Mouse (Mus musculus) heart, adult 2 months (tissue): Measurements from ENCODE around the gene Rora. TPM values are rescaled to one million over a fixed set of nuclear protein-coding genes. Genes with fewer than 3 reads are reported as not detected.

Experiments used
- DNase-seq, 2 experiments: peaks; one replicate each; pipeline ENCODE4 v3.0.0; 2021
- H3K27ac ChIP-seq: fragments of 200-600 bp; 2 replicates; pipeline ENCODE4 v1.8.1; 2022
- H3K27me3 ChIP-seq: fragments of 200-500 bp; 2 replicates; pipeline ENCODE4 v1.6.1; 2012; ENCODE audit warnings: mild to moderate bottlenecking, low read length, inconsistent platforms, mixed read lengths; ENCODE audit not compliant: control insufficient read depth, insufficient read depth
- H3K36me3 ChIP-seq: fragments of 200-500 bp; 2 replicates; pipeline ENCODE4 v1.6.1; 2012; ENCODE audit warnings: low read length, inconsistent platforms; ENCODE audit not compliant: control insufficient read depth, insufficient read depth
- H3K4me1 ChIP-seq: fragments of 200-500 bp; 2 replicates; pipeline ENCODE4 v1.6.1; 2011; ENCODE audit warnings: low read length; ENCODE audit not compliant: control insufficient read depth, insufficient read depth
- H3K4me3 ChIP-seq: fragments of 200-600 bp; 2 replicates; pipeline ENCODE4 v1.8.1; 2022
- H3K79me2 ChIP-seq: fragments of 200-500 bp; replicated peaks from 2 replicates; pipeline ENCODE4 v1.6.1; 2012; ENCODE audit warnings: mild to moderate bottlenecking, inconsistent platforms, low read length, moderate library complexity, mixed read lengths; ENCODE audit not compliant: control insufficient read depth, insufficient read depth
- H3K9ac ChIP-seq: fragments of 200-500 bp; 2 replicates; pipeline ENCODE4 v1.6.1; 2012; ENCODE audit warnings: low read depth, mild to moderate bottlenecking, control low read depth, inconsistent platforms, low read length, mixed read lengths
- CTCF ChIP-seq: fragments of 200-600 bp; IDR thresholded peaks from 2 replicates; pipeline ENCODE4 v1.8.1; 2022; ENCODE audit warnings: antibody characterized with exemption, mild to moderate bottlenecking, moderate library complexity
- EP300 ChIP-seq: fragments of 200-500 bp; IDR thresholded peaks from 2 replicates; pipeline ENCODE4 v1.6.1; 2011; ENCODE audit warnings: low read depth, low read length, control low read depth; ENCODE audit not compliant: insufficient read depth
- POLR2A ChIP-seq: fragments of 200-500 bp; IDR thresholded peaks from 2 replicates; pipeline ENCODE4 v1.6.1; 2011; ENCODE audit warnings: mild to moderate bottlenecking, low read depth, low read length, control low read depth; ENCODE audit not compliant: insufficient read depth
- WGBS: fragments of 180-500 bp; shearing (Covaris S2); methylation state at CpG from one replicate; pipeline ENCODE4 v1.1.7; 2018; 5-methylcytosine and 5-hydroxymethylcytosine counted together
- intact Hi-C: fragments of 180-260 bp; cut with DNase I; formaldehyde crosslinking; loops from one replicate; pipeline ENCODE4 v1.15.1; 2025
- polyA plus RNA-seq: library from polyadenylated mRNA; depleted of rRNA; stranded (reverse); fragments of >200 nt; gene quantifications from 2 replicates; pipeline ENCODE4 v1.2.3, GENCODE M21; 2012
- total RNA-seq, 2 experiments: library from RNA; stranded (reverse); gene quantifications; 2 replicates each; pipeline ENCODE4 v1.2.3; 2021

The Rora gene
- total and polyA plus RNA-seq, 3 experiments, result 6.7 to 28.9 (median 21.6) TPM

GRCm38 (mm10) chr9:68956210-68956874, 302.8 kb downstream of the Rora start:
- Histone ChIP-seq H3K27ac (no peak overlapping the region), H3K27me3 (no peaks in the 10 kb centered on the region), H3K4me1 (peaks cover 2% of the 10 kb centered on the region), H3K36me3 (no peaks in the 10 kb centered on the region), H3K4me3 (no peak overlapping the region), H3K9ac (peak overlapping the region; percentile 16; the same call in 1 of the 2 replicates), H3K79me2 (peaks cover 1% of the 10 kb centered on the region; the same call in 1 of the 2 replicates)
- peak; percentile 41 to 49 for DNase-seq
- TF ChIP-seq POLR2A (no peak), EP300 (no peak), CTCF (no peak)
- WGBS, result 38% methylated on average over 12 of the region's 12 CpGs
- intact Hi-C loops, result loop anchor here (5.0 to 10.0 kb wide), 2 partner anchors 124 to 408 kb away; no protein-coding TSS in a partner anchor

- Histone ChIP-seq H3K79me2 (0 out of 2 replicates have a peak, but pooled peaks cover 1% of the 10 kb centered on the region), H3K4me1 (peaks cover 2% of the 10 kb centered on the region), H3K27me3 (no peaks in the 10 kb centered on the region), H3K9ac (no peak overlapping the region), H3K36me3 (no peaks in the 10 kb centered on the region), H3K4me3 (no peak overlapping the region), H3K27ac (no peak overlapping the region)
- 60% methylated on average over 5 of the region's 5 CpGs for WGBS
- peak; percentile 71 for TF ChIP-seq CTCF
- TF ChIP-seq EP300, result 0 out of 2 replicates have a peak, but pooled peaks have one; percentile 44
- TF ChIP-seq POLR2A, result no peak
- DNase-seq, result peak; percentile 33 to 64
- intact Hi-C loops, result loop anchor here (5.0 to 10.0 kb wide), 2 partner anchors 125 to 408 kb away; no protein-coding TSS in a partner anchor
Observed at GRCm38 (mm10) chr9:68956938-68957573, 303.5 kb downstream of the Rora start.

DNA sequence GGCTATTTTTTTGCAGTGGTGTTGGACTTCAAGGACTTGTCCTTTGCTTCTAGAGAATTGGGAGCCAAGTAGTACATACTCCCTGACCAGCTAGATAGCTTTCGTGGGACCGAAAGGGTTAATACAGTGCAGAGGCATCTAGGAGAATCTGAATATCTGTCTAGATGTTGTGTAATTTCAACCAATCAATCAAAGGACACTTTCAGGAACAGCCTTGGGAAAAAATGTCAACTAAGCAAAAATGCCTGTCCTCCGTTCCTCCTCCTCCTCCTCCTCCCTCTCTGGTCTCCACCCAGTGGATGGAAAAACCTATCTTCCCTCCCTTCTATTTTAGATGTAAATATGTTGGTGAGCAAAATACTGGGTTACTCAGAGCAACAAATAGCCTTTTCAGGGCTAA, 304.2 kb downstream of the Rora start:
- H3K9ac ChIP-seq, result no peak overlapping the region
- no peaks in the 10 kb centered on the region for H3K27me3 ChIP-seq
- no peak overlapping the region for H3K4me3 ChIP-seq
- TF ChIP-seq EP300 (no peak), POLR2A (no peak), CTCF (no peak)
- DNase-seq, result no peak
- H3K27ac ChIP-seq, result no peak overlapping the region
- WGBS, result 94% methylated on average over 3 of the region's 3 CpGs
- H3K79me2 ChIP-seq, result 0 out of 2 replicates have a peak, but pooled peaks cover 1% of the 10 kb centered on the region
- peaks cover 2% of the 10 kb centered on the region for H3K4me1 ChIP-seq
- no peaks in the 10 kb centered on the region for H3K36me3 ChIP-seq
- intact Hi-C loops, result loop anchor here (5.0 to 10.0 kb wide), 2 partner anchors 125 to 407 kb away; no protein-coding TSS in a partner anchor

DNA sequence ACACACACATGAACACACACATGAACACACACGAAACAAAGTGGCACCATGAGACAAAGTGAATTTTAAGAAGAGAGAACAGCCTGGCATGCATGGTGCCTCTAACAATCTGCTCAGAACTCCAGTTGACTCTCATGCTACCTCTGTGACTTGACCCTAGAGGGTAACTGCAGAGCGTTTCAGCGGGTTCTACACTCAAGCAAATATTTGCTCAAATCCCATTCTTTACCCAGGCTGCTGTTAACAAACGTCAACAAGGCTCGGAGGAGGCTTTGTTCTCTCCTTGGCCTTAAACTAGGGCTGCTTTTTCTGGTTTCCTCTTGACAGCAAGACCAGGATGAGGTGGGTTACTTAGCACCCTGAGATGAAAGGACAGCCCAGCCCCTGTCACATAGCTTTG, 305.3 kb downstream of the Rora start:
- intact Hi-C loops, result loop anchor here (5.0 to 10.0 kb wide), 2 partner anchors 127 to 406 kb away; no protein-coding TSS in a partner anchor
- Histone ChIP-seq H3K9ac (no peak overlapping the region), H3K4me1 (peaks cover 2% of the 10 kb centered on the region), H3K36me3 (no peaks in the 10 kb centered on the region), H3K79me2 (0 out of 2 replicates have a peak, but pooled peaks cover 1% of the 10 kb centered on the region), H3K4me3 (no peak overlapping the region), H3K27ac (no peak overlapping the region), H3K27me3 (no peaks in the 10 kb centered on the region)
- DNase-seq, result no peak
- 72% methylated on average over 5 of the region's 5 CpGs for WGBS
- TF ChIP-seq EP300 (no peak), CTCF (no peak), POLR2A (no peak)

DNA sequence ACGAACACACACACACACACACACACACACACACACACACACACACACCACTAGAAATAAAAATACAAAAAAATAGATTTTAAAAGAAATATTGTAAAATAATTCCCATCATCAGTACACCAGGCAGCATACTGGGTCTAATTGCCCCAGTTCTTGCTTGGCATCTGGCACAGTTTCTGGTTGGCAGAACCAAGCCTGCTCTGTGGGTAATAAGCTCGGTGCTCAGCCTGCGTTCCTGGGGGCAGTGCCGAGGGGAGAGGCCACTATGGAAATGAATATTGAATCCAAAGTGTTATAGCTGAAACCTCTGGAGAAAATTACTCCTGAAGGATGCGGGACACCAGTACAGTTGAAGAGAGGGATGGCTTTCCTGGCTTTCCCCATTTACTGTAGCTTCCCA, 310.3 kb downstream of the Rora start:
- Histone ChIP-seq H3K27me3 (no peaks in the 10 kb centered on the region), H3K79me2 (no peaks in the 10 kb centered on the region), H3K4me3 (no peak overlapping the region), H3K4me1 (no peaks in the 10 kb centered on the region), H3K27ac (no peak overlapping the region), H3K36me3 (no peaks in the 10 kb centered on the region), H3K9ac (no peak overlapping the region)
- intact Hi-C loops, result no loop called here
- TF ChIP-seq CTCF (no peak), EP300 (no peak), POLR2A (no peak)
- 91% methylated on average over 5 of the region's 5 CpGs for WGBS
- DNase-seq, result no peak

DNA sequence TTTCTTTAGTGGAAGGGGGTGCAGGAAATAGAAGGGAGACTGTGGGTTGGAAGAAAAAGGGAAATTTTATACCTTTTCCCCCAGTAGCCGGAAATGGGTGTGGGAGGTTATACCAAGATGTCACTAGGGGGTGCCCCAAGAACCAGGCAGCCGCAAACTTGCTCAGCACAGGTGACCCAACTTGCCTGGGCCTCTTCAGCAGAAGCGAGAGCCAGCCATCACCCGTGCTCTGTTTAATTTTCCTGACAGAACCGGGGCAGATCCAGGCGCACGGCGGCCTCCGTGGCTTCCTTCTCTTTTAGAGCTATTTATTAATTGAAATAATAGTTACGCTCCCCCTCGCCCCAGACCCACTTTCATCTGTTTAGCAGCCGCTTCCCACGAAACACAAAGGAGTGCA, 313.0 kb downstream of the Rora start:
- H3K27me3 ChIP-seq, result no peaks in the 10 kb centered on the region
- no peaks in the 10 kb centered on the region for H3K36me3 ChIP-seq
- intact Hi-C loops, result loop anchor here (2.0 kb wide), 1 partner anchor 330 kb away; no protein-coding TSS in a partner anchor
- no peak overlapping the region for H3K4me3 ChIP-seq
- no peak overlapping the region for H3K9ac ChIP-seq
- no peaks in the 10 kb centered on the region for H3K4me1 ChIP-seq
- no peak overlapping the region for H3K27ac ChIP-seq
- DNase-seq, result no peak
- 70% methylated on average over 13 of the region's 13 CpGs for WGBS
- TF ChIP-seq EP300, result no peak
- TF ChIP-seq CTCF, result peak; percentile 63
- TF ChIP-seq POLR2A, result no peak
- H3K79me2 ChIP-seq, result no peaks in the 10 kb centered on the region
